Mouse (Mus musculus) cerebellum, postnatal 10 days (tissue): ENCODE data around the gene Tmsb10.

Experiments
- DNase-seq, 2 experiments: peaks; one replicate each; pipeline ENCODE4 v3.0.0; 2021; ENCODE audit warnings: mixed read lengths in 2 of 2

The Tmsb10 gene

DNA sequence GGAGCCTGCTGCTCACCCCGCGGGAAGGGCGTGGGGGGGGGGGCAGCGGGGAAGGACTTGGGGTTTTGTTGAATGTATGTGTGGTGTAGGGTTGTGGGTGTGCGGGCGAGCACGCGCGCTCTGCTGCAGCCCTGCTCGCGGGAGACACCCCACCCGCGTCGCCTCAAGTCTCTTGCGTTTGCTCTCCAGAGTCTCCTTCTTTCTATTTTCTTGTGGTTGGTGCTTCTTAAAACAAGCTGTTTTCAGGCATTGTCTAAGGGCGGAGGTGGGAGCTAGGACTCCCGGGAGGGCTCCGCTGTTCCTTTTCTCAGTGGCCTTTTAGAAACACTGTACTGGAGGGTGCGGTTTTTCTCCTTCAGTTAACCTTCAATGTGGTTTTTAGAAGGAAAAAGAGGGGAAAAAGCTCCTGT is at the start of gene Tmsb10:
Gene Tmsb10, minus strand, starts transcription at position 87 of the 410 bp plus-strand sequence.
- no peak for DNase-seq

DNA sequence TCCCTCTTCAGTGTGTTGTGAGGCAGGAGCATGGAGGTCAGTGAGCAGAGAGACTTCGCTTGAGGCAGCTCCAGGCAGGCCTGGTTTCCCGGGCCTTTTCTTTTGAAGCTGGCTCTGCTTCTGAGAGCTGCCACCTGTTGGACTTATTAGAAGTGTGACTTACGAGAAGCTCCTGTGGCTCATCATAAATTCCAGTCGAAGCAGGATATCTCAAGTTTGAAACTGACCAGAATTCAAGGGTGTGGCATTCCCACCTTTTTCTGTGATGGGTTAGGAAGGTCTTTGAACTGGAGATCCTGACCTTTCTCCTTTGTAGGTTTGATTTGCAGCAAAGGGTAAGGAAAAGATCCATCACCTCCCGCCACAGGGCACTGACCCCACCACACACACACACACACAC is 45.1 kb upstream of the Tmsb10 start:
- DNase-seq = no peak

DNA sequence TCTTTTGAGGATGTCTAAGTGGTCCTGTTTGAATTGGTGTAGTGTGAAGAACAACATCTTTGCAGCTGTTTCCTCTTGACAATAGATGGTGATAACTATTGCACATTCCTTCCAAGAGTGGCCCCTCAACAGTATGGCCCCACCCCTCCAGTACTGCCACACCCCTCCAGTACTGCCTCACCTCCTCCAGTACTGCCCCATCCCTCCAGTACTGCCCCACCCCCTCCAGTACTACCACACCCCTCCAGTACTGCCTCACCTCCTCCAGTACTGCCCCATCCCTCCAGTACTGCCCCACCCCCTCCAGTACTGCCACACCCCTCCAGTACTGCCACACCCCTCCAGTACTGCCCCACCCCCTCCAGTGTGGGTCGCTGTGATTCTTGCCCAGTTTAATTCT is 43.8 kb upstream of the Tmsb10 start:
- no peak for DNase-seq

DNA sequence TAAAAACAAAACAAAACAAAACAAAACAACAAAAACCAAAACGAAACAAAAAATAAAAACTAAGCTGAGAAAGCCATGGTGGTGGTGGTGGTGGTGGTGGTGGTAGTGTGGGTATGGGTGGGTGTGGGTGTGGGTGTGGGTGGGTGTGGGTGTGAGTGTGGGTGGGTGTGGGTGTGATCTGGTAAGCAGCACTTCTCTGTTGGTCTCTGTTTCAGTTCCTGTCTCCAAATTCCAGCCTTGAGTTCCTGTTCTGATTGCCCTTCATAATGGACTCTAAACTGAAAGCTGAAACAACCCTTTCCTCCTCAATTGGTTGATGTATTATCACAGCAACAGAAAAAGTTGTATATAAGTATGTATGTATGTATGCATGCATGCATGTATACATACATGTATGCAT is 40.3 kb upstream of the Tmsb10 start:
- no peak for DNase-seq

DNA sequence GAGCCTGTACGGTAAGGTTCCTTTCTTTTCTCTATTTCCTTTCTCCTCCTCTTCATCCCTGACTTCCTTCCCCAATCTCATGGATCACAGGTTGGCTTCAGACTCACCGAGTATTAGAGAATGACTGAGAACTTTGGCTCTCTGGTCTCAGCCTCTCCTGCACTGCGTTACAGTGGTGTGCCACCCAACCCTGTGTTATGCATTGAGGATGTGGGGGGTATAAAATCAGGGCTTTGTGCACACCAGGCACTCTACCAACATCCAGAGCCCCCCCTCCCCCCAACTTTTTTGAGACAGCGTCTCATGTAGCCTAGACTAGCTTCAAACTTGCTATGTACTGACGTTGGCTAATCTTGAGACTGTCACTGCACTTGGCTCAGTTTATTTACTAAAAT is 35.1 kb upstream of the Tmsb10 start:
- no peak for DNase-seq

DNA sequence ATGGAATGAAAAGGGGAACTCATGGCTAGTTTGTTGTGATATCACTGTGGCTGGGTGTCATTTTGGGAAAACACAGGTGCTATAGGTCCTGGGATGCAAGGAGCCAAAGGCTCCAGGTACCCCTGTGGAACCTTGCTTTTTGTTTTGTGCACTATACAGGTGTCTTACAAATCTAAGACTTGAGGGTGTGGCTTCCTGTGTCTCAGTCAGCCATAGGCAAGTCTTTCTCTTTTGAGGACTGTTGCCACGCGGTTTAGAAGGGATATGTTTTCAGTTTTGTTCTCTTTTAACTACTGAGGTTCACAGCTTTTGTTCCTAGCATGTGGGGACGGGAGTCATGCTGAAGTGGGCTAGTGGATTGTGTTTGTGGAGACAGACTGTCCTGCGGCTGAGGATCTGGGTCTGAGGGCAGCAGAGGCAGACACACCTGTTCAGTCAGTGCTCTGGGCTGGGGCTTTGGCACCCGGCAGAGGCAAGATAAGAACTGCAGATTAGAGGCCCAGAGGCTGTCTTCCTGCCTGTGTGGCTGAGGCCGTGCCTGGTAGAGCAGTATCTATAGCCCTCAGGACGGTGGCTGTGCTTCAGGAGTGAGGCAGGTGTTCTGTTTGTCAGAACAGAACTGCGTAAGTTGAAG is 34.6 kb upstream of the Tmsb10 start:
- DNase-seq = no peak

DNA sequence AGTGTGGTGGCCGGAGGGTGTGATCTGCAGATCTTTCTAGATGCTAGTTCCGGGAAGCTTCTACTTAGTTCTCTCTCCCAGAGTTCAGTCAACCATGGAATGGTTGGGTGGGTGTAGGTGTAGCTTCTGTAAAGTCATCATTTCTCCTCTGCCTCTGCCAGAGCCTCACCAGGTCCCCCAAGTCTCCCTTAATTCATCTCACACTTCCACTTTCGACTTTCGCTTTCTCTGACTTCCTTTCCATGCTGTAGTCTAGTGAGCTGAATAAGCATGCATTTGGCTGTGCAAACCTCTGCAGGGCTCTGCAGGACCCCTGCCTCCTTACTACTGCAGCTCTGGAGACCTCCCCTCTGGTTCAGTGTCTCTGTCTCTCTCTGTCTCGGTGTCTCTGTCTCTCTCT is 31.7 kb upstream of the Tmsb10 start:
- DNase-seq = no peak

DNA sequence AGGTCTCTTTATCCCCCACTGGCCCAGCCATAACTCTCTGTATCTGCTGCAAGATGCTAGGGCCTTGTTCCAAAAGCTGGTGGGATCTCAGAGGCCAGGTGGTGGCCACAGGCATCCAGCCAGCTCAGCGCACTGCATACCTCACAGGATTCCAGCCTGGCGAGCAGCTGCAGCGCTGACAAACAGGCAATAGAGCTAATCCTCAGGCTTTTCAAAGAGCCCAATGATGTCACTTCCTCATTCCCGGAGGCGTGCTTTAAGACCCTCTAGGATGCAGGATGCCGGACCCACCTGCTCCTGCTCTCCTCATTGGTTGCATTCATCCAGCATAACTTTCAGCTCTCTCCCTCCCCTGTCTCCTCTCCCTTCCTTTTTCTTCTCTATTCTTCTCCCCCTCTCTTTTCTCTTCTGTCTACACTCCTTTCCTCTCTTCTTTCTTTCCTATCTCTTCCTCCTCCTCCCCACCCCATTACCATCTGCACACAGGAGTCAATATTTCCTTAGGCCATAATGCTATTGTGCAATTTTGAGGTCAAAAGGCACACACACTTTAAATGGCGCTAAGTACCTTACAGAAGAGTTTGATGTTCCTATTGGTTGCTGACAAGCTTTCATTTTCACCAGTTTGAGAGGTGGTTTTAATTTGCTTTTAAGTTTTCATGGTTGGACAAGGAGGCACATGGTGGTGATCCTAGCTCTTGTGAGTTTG is 30.6 kb upstream of the Tmsb10 start:
- peak; percentile 86 to 87 for DNase-seq

DNA sequence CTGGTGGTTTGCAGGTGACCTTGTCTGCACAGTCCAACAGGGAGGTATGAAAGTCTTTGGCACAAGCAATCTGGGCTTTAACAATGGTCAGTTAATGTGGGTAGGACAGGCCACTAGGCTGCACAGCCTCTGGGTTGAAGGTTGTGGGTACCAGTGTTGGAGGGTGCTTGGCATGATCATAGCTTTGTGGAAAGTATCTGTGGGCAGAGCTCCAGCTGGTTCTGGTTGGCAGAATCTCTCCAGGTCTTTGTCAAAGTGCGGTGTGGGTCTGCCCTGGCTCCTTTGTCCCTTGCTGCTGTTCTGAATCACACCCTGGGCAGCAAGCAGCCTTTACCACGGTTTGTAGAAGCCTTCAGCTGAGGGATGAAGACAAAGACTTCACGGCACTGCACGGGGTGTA is 24.0 kb upstream of the Tmsb10 start:
- no peak for DNase-seq

DNA sequence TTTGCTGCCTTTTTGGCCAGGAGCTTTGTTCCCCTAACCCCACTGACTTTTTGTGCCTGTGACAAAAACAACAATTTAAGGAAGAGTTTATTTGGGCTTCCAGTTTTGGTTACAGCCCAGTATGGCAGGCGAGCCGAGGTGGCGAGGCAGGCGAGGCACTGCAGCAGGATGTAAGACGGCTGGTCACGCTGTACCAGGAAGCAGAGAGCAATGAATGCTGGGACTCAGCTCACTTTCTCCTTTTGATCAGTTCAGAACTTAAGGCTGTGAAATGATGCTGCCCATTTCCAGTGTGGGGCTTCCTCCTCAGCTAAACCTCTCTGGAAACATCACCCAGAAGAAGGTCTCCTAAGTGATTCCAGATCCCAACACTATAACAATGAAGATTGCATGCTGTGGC is 23.3 kb upstream of the Tmsb10 start:
- no peak for DNase-seq

DNA sequence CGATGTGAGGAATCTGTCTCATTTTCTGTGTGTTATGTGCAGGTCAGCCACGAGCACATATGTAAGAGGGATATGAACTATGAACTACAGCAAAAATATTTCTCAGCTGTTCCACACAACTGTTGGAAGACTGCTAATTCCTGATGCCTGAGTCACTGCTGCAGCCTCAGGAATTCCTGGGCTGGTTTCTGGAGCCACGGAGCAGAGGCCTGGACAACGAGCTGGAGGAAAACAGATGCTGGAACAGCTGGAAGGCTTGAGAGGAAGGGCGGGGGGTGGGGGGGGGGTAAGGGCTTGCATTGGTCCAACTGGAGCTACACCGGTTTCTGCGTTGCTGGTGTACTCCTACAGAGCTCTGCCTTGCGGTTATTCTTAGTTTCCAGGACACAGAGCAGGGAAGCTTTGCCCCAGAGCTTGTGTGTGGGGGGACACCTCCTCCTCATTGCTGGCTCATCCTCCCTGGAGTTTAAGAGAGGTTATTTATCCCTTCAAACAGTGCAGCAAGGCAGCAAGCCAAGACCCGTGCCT is 22.6 kb upstream of the Tmsb10 start:
- no peak for DNase-seq

DNA sequence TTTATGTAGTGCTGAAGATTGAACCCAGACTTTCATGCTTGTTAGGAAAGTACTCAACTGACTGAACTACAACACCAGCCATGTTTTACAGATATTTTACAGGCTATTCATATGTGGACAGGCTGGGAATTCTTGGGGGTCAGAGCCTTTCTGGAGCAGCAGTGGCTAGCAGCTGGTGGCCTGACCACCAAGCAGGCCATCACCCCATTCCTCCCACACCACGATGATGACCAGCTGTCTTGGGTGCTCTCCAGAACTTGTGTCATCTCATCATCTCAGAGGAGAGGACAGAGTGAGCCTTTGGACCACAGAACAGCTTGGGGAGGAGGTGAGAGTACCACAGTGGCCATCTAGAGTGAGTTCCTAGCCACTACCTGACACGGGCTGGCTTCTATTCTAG is 18.3 kb upstream of the Tmsb10 start:
- no peak for DNase-seq

DNA sequence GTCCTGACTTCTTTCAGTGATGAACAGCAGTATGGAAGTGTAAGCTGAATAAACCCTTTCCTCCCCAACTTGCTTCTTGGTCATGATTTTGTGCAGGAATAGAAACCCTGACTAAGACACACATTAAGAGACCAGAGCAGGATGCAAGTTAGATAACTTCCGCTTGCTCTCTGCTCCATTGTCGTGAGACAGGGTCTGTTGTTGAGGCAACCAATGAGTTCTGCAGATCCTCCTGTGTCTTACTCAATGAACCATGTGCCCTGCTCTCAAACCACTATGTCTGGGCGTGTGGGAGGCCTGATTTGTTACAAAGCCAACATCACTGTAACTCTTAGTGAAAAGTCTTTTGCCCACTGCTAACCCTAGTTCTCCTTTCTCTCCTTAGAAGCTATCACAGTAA is 12.5 kb upstream of the Tmsb10 start:
- DNase-seq = no peak

DNA sequence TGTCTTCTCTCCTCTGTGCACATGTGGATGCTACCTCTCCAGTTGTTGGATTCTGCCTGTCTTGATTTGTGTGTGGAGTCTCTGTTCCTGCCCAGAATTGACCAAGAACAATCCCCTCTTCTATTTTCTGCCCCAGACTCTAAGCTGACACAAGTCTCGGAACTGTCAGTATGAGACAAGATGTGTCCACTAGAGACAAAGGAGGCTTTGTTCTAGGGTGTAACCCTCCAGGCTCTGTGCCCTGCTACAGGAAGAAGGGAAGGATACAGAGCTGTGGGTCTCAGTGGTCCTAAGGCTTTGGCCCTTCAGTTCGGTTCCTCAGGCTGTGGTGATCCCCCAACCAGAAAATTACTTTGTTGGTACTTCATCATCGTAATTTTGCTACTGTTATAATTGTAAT is 11.2 kb upstream of the Tmsb10 start:
- DNase-seq = no peak

DNA sequence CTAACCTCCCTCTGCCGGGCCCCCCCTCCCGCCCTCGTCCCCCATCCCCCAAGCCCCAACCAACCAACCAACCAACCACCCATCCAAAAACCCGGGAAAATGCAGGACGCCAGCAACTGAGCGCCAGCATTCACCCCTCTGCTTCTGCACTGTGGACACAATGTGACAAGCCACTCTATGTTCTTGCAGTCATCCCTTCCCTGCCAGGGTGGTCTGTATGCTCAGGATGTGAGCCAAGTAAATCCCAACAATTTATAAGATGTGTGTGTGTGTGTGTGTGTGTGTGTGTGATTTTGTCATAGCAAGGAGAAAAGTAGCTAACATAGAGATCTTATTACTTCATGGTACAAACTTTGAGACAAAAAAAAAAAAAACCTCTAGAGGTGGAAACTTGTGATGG is 6.7 kb upstream of the Tmsb10 start:
- no peak for DNase-seq

DNA sequence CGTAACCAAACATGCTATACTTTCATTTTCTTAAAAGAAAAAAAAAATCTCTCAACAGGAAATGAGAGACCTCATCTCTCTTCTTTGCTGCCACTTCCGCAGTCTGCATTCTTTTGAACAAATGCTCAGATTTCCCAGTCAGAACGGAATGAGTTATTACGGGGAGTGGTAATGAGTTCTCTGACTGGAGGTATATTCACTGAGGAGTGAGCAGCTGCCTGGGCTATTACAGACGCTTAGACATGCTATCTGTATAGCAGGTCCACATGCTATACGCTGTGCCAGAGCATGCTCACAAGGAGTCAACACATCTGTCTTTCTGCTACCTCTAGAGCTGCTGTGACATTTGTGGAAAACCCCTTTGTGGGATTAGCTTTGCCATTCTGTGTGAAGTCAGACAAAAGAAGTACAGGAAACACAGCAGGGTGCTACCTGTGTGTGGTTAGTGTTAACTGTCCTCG is 3.8 kb upstream of the Tmsb10 start:
- no peak for DNase-seq

DNA sequence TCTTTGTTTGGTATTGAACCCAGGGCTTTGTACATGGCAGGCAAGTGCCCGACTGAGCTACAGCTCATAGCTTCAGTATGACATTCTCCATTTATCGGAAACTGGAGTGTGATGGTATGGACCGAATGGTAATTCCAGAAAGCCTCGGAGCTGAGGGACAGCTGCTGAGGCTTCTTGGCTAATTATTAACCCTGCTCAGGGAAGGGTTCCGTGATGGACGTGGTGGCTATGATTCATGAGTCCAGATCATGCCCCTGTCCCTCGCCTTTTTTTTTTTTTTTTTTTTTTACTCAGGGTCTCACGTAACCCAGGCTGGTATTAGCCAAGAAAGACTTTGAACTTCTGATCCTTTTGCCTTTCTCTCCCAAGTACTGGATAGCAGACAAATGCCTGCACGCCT is 3.1 kb upstream of the Tmsb10 start:
- no peak for DNase-seq

DNA sequence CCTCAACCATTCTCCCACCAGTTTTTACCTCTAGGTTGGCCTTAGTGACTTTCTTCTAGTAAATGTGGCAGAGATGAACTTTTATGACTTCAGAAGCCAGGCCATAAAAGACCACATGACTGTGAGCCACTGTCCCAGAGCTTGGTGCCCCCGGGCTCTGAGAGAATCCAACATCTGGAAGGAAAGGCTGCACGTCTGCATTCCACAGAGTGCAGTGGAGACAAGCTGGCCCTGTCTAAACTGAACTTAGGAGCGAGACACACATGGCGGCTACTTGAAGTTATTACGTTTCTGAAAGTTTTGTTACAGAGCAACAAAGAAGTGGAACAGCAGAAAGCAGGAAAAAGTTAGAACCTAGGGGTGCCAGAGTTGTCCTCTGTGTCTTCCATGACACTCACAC is 2.1 kb upstream of the Tmsb10 start:
- DNase-seq = no peak

DNA sequence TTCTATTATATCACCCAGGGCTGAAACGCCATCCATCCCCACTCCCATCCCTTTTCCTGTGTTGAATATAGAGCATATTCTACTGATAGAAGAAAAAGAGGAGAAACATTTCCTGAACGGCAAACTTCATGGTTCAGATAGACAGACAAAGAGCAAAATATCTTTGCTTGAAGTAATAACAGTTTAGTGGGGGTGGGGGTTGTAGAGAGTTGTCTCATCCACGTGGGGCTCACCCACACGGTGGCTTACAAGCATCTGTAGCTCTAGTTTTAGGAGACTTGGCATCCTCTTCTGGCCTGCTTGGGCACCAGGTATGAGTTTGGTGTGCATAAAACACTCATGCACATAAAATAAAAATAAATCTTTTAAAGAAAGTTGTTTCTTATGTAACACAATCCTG is 627 bp upstream of the Tmsb10 start:
- DNase-seq = no peak

DNA sequence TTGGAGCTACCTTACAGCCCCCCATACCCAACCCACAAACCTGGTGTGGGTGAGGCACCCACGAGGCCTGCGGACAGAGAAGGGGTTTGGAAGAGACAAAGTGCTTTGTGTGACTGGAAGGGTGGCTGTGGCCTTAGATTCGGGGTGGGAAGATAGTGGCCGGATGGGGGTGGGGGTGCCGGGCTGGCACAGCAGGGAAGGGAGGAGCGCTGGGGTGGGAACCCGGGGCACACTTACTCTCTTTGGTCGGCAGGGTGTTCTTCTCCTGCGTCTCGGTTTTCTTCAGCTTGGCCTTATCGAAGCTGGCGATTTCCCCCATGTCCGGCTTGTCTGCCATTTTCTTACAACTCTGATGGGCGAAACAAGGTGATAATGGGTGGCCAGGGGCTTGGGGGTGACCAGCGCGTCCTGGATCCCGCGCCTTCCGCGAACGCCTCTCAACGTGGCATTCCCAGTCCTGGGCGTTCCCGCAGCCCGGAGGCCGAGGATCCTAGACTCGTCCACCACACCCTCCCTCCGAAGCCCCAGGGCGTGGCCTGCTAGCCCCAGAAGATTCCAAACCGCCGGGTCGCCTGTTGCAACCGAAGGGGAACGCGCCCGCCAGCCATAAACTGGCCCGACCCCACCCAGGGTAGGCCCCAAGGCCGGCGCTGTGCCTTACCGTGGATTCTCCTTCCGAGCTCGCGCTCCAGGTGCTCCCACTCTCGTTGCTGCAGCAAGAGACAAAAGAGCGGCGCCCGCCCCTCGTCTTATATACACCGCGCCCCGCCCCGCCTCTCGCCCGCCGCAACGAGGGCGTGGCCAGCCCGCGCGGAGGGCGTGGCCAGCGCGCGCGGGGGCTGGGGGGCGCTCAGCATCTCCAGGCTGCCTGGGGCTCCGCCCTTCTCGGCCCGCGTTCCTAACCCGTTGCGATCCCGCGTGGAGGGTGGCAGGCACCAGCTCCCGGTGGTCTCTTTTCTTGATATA is 589 bp downstream of the Tmsb10 start:
- peak; percentile 96 for DNase-seq

DNA sequence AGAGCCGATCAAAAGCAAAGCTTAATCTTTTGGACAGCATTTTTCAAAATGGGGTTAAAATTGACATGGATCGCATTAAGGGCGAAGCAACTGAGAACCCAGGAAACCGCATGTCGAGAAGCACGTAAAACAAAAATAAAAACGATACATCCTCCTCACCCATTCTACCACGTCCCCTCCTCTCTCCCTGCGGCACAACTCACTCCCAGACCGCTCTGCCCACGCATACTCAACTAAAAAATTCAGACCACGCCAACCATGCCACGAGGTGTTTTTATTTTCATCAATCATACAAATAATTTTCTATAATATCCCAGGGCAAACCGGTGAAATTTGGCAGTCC is 1.5 kb downstream of the Tmsb10 start:
- DNase-seq = peak; percentile 16 to 52

DNA sequence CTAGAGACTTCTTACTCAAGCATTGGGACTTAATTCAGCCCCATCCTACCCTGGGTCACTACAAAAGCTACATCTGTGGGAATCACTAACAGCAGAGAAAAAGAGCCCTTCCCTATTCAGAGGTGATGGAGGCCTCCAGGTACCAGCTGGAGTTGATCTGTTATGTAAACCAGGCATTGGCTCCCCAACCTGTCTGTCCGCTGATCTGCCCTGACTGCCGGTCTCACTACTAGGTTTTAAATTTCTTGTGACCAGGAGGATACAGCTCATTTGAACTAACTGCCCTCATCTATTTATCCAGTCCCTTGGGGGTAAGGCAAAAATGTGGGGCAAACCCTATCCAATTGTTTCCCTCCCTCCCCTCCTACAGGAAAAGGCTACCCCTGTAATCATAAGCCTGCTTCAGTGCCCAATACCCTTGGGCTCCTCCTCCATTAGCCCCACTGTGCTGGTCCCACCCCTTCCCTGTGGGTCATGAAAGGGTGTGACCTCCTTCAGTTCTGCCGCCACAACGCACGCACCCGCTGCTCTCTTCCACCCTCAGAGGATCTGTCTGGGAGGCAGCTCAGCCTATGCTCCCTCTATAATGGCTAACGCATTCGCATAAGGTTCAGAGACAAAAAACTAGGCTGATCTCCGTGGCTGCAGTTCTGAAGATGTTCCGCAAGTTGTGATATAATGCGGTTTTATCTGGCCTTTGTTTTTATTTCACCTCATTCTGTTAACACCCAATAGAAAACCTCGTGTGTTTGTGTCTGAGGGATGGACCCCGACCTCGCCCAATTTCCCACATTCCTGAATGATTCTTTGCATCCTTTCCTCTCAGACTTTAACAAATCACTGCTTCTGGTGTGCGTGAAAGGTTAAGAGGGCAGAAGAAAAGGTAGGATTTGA is 2.1 kb downstream of the Tmsb10 start:
- DNase-seq = peak; percentile 71 to 79
